Mouse (Mus musculus): ENCODE measurements around the gene Lrrc32. TPM values are rescaled to one million over a fixed set of nuclear protein-coding genes. Genes with fewer than 3 reads are reported as not detected.

Lrrc32 gene
- total RNA-seq (2015) (not detected in 2 replicates), total RNA-seq (2017) (not detected in 2 replicates)

DNA sequence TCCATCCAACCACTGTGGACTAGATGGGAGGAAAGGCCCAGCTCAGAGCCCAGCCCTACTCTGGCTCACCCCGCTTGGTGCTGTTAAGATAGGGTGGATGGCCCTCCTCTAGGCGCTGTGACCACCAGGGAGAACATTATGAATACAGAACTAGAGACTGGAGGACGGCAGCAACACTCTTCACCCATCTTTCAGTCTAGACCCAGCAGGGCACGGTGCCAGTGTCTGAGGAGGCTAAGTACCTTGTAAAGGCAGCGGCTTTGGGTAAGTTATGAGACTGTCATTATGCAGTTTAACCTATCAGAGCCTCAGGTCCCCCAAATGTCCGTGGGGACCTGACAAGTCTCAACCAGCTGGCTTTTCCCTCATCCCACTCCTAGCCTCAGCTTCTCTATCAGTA lies at the start of gene Lrrc32:
TSS of gene Lrrc32 (plus strand) at position 153 of the 400 bp plus-strand sequence.
- no peak for ATAC-seq (ENCODE audit: poor library complexity, severe bottlenecking)

DNA sequence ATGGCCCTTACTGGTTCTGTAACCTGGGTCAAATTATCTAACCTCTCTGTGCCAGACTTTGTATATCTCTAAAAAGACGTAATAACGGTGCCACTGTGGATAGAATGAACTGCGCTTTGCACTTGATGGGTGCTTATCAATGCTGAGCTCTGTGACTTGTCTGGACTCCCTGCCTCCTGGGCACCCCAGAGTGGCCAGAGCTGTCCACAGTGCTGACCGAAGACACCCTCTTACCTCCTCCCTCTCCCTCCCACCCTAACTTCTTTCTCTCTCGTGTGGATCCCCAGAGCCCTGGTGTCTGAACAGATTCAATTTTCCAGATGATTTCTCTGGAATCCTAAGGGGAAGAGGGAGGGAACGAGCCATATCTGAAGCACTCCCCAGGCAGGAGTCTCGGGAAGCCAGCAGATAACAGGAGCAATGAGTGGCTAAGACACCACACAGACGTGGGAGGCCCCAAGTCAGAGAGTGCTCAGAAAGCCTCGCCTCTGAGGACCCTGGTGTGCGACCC lies 49.1 kb upstream of the Lrrc32 start, which contains the start of gene Gucy2d:
TSS of gene Gucy2d (plus strand) at position 461 of the 511 bp plus-strand sequence.
- ATAC-seq (ENCODE audit: poor library complexity, severe bottlenecking): no peak

DNA sequence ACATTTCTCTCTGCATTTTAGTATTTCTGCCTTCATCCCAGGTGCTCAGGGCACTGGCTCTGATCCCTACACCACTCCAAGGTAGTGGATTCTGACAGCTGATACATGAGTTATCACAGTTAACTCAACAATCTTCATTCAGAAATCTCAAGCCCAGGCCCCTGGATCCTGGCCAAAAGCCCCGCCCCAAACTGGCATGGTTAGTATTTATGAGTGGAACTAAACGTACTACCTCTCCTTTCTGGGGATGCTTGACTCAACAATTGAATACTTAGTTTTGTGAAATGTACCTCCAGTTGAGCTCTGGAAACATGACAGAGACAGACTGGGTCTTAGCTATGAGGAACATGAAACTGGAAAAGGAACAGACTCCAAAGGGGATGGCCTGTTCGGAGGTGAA lies 42.2 kb upstream of the Lrrc32 start:
- no peak for ATAC-seq (ENCODE audit: poor library complexity, severe bottlenecking)

DNA sequence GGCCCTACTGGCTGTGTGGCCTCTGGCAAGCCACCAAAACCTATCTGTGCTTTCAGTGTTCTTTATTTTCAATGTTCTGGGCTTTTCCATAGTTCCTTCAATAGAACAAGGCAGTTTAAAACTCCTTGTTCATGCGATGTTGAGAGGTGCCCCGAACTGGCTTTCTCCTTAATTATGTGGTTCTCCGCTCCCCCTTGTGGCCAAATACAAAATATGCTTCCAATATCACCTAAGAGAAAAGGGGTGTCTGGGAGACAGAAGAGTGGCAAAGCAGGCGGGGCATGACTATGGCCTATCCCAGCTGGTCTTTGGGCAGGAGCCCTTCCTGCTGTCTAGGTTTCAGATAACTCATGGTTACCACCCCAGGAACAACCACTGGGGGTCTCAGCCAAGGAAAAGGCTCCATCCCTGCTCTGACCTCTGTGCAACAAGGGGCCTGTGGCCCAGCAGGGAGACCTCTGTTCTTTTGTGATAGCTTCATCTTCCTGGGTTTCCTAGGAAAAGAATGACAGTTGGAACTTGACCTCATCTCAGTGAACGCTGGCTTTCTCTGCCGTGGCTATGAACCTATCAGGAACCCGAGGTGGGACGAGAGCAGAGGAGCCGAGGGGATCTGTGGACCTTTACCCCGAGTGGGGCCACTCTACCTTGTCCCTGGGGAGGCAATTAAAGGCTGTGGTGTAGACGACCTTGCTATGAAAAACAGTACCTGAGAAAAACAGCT lies 41.3 kb upstream of the Lrrc32 start:
- ATAC-seq (ENCODE audit: poor library complexity, severe bottlenecking): peak; percentile 57; the same call in 1 of the 2 replicates

DNA sequence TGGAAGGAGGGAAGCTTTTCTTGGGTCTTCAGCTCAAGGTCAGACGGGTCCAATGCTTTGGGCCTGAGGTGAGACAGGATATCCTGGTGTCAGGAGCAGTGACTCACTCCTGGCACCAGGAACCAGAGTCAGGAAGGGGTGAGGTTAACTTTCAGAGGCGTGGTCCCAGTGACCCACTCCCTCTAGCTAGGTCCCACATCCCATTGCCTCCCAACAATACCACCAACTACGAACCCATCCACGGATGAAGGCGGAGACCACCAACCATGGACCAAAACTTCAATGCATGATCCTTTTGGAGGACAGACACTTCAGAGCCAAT lies 40.8 kb upstream of the Lrrc32 start:
- ATAC-seq (ENCODE audit: poor library complexity, severe bottlenecking): no peak

GRCm38 (mm10) chr7:98449696-98450095 lies 39.4 kb upstream of the Lrrc32 start:
- ATAC-seq (ENCODE audit: poor library complexity, severe bottlenecking): no peak

GRCm38 (mm10) chr7:98454397-98455120 lies 34.5 kb upstream of the Lrrc32 start:
- ATAC-seq (ENCODE audit: poor library complexity, severe bottlenecking): no peak

DNA sequence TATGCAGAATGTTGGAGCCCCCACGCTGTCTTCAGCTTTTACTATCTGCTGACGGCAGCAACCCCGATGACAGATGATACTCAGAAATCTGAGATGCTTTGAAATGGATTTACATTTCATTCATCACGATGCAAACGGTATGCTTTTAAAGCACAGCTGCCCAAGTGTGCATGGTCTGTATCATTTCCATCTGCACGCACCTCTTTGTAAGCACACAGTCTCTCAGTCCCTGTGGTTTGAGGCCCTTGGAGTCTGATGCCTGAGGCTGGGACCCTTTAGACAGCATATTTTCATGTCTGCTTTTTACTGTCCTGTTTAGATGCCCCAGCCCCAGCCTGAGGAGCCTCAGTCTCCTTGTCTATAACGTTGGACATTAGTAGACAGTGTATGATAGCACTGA lies 28.8 kb upstream of the Lrrc32 start:
- no peak for ATAC-seq (ENCODE audit: poor library complexity, severe bottlenecking)

DNA sequence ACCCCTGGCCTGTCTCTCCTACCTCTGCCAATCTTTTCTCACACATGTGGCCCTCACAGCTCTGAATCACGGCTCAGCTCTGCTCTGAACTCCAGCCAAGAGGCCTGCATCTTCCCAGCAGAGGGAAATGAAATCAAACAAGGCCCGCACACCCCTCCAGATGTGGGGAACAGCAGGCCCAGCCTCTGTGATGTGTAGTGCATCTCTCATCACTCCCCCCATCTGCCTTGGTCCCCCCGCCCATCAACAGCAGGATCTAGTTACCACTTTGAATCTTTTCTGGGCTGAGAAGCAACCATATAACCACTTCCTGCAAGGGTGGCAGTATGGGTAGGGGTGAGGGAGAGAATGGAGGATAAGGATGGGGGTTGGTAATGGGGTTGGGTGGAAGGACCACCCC lies 20.0 kb upstream of the Lrrc32 start:
- ATAC-seq (ENCODE audit: poor library complexity, severe bottlenecking): no peak

DNA sequence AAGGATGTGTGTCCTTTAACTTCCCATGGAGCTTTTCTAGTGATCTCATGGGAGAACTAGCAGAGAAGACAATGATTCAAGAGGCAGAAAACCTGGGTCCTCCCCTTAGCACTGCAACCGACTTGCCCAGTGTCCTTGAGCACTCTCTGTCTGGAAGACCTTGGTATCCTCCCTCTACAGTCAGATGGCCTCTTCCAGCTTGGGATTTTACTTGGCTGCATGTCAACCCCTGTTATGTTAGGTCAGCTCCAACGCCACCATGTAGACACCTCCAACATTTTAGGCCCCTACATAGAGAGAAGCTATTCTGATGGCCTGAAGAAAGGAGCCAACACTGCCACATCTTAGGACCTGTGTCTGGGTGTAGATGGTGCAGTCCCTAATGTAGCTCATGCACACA lies 16.6 kb upstream of the Lrrc32 start:
- no peak for ATAC-seq (ENCODE audit: poor library complexity, severe bottlenecking)

- ATAC-seq (ENCODE audit: poor library complexity, severe bottlenecking): peak; percentile 40; the same call in 1 of the 2 replicates
These were observed 14.5 kb upstream of the Lrrc32 start for GRCm38 (mm10) chr7:98474558-98474957.

DNA sequence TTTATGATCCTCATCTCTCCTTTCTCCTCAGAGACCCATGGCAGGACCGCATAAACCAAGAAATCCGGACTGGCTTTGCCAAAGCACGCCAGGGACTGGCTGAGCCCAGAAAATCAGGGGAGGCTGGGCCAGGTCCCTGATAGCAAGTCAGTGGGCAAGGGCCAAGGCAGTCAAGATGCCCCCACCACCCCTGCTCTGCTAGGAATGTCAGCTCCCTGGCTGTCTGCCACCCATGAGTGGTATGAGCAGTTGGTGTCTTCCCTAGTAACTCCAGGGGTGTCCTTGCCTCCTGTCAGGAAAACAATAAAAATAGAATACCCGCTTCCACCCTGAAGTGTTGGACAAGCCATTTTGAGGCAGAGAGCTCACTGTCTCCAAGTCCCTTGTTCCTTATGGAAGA lies 11.9 kb upstream of the Lrrc32 start:
- ATAC-seq (ENCODE audit: poor library complexity, severe bottlenecking): no peak

- no peak for ATAC-seq (ENCODE audit: poor library complexity, severe bottlenecking)
These were observed 8.6 kb upstream of the Lrrc32 start for GRCm38 (mm10) chr7:98480481-98480880.

DNA sequence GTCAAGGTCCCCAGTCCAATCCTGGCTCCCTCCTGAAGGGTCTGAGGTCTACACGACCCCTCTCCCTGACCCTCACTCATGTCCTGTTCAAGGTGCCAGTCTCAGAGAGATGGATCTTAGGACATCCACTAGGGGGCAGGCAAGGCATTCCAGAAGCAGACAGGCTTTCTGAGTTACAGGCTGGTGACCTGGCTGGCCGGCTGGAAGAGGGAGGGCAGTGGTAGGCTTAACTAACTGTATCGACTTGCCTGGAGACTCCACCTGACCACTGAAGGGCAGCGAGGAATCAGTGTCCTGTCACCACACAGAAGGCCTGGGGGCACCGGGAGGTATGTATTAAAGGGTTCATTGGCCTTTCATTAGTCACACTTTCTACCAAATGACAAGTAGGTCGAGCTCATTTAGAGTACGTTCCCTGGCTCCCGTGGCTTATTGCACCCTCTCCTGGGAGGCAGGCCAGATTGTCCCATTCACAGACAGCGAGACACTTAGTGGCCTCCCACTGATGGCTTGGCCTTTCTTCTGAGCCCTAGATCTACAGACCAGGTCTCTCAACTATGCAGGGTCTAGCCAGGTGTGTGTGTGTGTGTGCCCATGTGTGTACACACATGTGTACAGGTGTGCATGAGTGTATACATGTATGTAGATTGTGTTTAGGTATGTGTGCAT lies 7.9 kb upstream of the Lrrc32 start:
- ATAC-seq (ENCODE audit: poor library complexity, severe bottlenecking): peak; percentile 79

- no peak for ATAC-seq (ENCODE audit: poor library complexity, severe bottlenecking)
These were observed 7.2 kb upstream of the Lrrc32 start for GRCm38 (mm10) chr7:98481861-98482260.

- no peak for ATAC-seq (ENCODE audit: poor library complexity, severe bottlenecking)
These were observed 6.4 kb upstream of the Lrrc32 start for GRCm38 (mm10) chr7:98482551-98483267.

DNA sequence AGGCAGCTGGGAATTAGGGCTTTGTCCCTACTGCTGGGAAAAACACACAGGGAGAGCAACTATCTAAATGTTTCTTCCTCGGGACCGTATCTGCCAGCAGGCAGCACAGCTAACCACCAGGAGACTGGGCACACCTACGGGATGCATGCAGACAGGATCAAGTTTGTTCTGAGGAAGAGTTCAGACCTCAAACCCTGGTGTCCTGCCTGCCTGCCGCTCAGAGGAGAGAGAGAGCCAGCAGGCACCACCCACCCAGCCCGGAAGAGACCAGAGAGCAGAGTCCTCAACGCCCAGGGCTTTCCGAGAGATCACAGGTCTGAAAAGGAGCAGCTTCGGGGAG lies 5.8 kb upstream of the Lrrc32 start:
- ATAC-seq (ENCODE audit: poor library complexity, severe bottlenecking): no peak

DNA sequence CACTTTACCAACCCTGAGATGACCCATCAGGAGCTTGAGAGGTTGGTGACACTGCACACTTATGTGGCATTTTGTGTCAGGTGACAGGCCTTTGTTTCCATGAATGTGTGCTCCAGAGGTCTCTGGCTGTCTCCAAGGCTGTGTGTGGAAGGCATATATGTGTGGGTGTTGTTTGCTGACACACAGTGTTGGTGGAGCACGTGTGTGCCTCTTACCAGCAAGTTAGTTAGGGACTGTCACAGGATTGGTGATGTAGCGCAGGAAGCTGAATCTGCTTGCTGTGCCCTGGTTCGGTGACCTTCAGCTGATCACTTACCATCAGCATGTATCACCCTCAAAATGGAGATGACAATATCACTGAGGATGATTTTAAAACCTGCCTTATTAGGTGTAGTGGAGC lies 4.2 kb upstream of the Lrrc32 start:
- no peak for ATAC-seq (ENCODE audit: poor library complexity, severe bottlenecking)

DNA sequence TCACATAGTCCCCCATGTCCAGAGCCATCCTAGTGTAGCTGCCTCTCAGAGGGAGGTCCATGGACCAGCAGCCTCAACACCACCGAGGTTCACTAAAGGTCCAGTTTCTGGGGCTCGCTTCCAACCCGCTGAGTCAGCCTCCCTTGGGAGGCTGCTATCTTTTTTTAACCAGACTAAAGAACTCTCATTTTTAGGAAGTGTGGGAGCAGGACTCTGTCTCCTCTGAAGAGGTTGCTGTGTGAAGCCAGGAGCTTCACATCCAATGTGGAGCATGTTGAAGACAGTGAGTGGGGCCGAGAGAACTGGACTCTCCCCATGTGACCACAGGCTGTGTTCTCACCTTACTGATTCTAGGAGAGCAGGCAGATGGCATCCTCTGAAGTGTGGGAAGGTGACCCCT lies 3.6 kb upstream of the Lrrc32 start:
- ATAC-seq (ENCODE audit: poor library complexity, severe bottlenecking): no peak

DNA sequence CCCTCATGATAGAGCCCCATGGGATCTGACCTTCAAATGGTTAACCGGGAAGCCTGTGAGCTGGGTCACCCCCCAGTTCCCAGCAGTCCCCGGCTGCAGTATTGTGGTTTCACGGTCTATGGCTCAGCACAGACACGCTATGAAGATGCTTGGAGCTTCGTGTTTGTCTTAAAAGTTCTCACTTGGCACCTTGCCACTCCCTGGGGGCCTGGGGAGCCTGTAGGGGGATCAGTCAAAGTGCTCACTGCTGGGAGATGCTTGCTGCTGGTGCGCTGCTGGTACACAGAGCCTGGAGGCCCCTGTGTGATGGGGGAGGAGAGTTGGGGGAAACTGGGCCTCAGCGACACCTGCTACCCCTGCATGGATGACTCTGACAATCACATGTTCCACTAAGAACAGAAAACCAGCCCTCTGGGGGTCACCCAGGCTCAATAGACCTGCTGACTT lies 2.6 kb upstream of the Lrrc32 start:
- ATAC-seq (ENCODE audit: poor library complexity, severe bottlenecking): no peak
